Mouse (Mus musculus): Measurements from ENCODE around the gene Clec12b.

- TF ChIP-seq GATA1 (IDR thresholded peaks at IDR 0.05; ENCODE audit: borderline replicate concordance, low read length), result no peak
- TF ChIP-seq FLI1 (IDR thresholded peaks at IDR 0.05; ENCODE audit: low read length), result no peak
Measured at GRCm38 (mm10) chr6:129359515-129359914, 26.2 kb downstream of the Clec12b start.

Data from megakaryocyte, embryonic 14.5 days (primary cell).